Mouse (Mus musculus) thymus, postnatal 10 days (tissue): ENCODE measurements at regions not wholly inside any gene's neighbourhood (a gene's known extent, or its start where the extent isn't known, plus 50 kb on each side); places are given as distances from the start of the nearest gene placed in this dataset.
A peak's percentile ranks its signal among the peaks of the same experiment; 100 is the strongest.

Experiments
- DNase-seq, 2 experiments: peaks; one replicate each; pipeline ENCODE4 v3.0.0; 2021; ENCODE audit warnings: low spot score in 2 of 2

GRCm38 (mm10) chr2:103848923-103849700, 51.7 kb upstream of the Caprin1 start:
- peak in 1 of 2 experiments; percentile 58 for DNase-seq

DNA sequence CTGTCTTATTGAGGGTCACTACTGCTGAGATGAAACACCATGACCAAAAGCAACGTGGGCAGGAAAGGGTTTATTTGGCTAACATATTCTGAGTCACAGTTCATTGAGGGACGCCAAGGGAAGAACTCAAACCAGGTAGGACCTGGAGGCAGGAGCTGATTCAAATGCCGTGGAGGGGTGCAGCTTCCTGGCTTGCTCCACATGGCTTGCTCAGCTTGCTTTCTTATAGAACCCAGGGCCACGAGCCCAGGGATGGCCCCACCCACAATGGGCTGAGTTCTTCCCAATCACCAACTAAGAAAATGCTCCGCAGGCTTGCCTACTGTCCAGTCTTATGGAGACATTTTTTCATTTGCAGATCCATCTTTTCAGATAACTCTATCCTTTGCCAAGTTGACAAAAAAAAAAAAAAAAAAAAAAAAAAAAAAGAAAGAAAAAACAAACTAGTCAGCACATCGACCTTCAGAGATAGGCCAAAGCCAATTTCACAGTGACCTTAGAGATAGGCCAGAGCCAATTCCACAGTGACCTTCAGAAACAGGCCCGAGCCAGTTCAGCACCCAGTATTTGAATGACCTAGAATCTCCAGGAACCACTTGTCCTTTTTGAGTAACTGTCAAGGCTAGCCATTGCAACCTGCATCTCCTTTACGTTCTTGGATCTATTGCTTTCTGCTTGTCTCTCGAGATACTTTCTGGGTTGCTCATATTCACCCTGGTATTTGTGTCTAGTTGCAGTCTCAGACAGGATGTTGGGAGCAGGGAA, 52.5 kb upstream of the Caprin1 start:
- no peak for DNase-seq

DNA sequence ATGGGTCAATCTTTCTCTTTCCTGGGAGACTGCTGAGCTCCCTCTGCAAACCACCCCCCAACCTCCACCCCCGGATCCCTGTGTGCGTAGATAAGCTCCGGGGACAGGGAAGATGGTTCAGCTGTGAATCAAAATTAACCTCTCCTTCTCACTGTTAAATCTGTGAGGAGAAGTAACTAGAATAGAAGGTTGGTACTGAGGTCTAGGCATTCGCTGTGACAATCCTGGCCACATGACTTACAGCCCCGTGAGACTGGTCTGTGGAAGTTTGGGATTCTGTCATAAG, 53.0 kb upstream of the Caprin1 start:
- no peak for DNase-seq

DNA sequence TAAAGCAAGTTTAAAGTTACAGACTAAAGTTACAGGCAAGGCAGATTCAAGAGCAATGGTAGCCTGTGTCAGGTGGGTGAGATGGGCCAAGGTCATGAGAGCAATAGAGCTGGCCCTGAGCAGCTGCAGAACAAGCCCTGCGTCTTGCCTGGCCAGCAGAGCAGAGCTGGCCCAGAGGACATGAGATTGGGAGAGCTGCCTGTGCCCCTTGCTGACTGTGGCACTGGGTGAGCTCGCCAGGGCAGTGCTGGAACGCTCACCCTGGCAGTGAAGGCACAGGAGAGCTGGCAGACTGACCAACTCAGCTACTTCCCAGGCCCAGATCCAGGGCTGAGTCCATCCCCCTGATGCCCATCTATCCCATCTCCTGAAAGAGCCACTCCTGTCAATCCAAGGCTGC, 53.7 kb upstream of the Caprin1 start:
- no peak for DNase-seq

- no peak for DNase-seq
These were observed 63.8 kb upstream of the Caprin1 start for GRCm38 (mm10) chr2:103861226-103861625.

- DNase-seq, result no peak
These were observed 66.8 kb upstream of the Caprin1 start for GRCm38 (mm10) chr2:103864254-103864653.

GRCm38 (mm10) chr2:103865319-103866171, 68.1 kb upstream of the Caprin1 start:
- peak; percentile 19 to 56 for DNase-seq

DNA sequence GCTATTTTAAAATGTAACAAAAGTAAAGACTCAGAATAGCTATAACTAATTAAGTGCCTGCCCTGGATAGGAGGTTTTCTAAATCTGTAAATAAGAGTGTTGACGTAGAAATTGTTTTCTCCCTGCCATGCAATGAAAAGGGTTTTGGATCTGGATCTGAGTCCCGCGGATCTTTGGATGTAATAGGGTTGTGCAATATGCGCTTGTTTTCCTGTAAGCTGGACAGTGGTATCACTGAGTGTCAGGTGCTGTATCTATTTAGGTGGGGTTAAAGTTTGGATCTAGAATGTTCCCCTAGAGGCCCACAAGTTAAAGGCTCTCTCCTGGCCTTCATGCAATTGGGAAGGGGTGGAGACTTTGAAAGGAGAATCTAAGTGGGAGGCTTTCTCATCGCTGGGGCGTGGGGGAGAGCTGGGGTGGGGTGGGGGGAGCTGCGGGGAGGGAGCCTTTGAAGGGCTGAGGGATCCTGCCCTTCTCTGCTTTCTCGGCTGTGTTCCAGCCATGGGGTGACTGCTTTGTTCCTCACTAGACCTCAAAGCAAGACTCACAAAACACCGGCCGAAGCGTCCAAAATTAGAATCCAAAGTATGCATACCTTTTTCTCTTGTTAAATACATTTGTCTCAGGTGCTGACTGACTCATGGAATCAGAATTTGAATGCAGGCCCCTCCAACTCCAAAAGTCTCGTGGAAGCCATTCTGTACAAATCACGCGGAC, 70.0 kb upstream of the Caprin1 start:
- no peak for DNase-seq

- no peak for DNase-seq
These were observed 70.5 kb upstream of the Caprin1 start for GRCm38 (mm10) chr2:103867958-103868330.

- DNase-seq, result no peak
These were observed 71.2 kb upstream of the Caprin1 start for GRCm38 (mm10) chr2:103868655-103869054.

DNA sequence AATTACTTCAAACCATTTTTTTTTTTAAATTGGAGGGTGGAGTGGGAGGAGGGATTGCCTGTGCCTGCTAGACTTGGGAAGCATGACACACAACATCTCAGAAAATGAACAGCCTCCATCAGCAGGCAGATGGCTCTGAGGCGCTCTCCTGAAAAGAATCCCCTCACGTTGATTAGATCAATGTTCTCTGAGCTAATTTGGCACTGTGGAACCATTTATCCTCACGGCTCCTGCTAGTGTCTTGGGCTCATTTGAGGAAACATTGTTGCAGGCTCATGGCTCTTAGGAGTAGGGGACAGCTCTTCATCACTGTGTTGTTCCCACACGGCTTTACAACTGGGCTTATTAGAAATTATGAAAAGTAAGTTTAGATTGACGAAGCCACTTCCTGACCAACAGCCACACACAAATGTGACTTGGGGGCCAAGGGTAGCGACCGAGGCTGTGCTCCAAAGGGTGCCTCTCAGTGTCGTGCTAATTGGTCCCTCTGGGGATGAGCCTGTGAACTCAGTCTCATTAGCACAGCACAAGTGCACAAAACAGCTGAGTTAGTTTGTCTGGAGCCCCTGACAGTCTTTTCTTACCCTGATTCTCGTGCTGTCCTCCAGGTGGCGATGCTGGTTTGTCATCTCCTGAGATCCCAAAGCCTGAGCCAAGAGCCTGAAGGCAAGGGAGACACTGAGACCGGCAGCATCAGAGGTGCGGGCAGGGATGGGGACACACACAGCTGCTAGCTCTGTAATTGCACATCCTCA, 74.2 kb upstream of the Caprin1 start:
- peak; percentile 13 to 50 for DNase-seq

GRCm38 (mm10) chr2:103872277-103872636, 74.8 kb upstream of the Caprin1 start:
- DNase-seq, result no peak

DNA sequence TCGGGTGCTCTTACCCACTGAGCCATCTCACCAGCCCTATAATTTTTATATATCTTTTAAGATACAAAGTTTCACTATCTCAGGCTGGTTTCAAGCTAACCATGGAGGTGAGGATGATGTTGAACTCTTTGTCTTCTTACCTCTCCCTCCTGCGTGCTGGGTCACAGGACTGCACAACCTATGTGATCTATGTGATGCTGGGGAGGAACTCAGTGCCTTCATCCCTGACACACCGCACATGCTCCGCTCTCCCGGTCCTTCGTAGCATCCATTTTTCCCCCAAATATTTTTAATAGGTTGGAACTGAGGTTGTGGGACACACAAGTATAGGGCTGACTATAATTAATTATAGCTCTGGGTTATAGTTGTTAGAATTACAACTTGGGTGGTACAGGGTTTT, 75.9 kb upstream of the Caprin1 start:
- DNase-seq, result no peak

- no peak for DNase-seq
These were observed 77.0 kb upstream of the Caprin1 start for GRCm38 (mm10) chr2:103874466-103874865.

- DNase-seq, result no peak
These were observed 78.3 kb upstream of the Caprin1 start for GRCm38 (mm10) chr2:103875754-103876153.

- no peak for DNase-seq
These were observed 78.8 kb upstream of the Caprin1 start for GRCm38 (mm10) chr2:103876236-103876635.

DNA sequence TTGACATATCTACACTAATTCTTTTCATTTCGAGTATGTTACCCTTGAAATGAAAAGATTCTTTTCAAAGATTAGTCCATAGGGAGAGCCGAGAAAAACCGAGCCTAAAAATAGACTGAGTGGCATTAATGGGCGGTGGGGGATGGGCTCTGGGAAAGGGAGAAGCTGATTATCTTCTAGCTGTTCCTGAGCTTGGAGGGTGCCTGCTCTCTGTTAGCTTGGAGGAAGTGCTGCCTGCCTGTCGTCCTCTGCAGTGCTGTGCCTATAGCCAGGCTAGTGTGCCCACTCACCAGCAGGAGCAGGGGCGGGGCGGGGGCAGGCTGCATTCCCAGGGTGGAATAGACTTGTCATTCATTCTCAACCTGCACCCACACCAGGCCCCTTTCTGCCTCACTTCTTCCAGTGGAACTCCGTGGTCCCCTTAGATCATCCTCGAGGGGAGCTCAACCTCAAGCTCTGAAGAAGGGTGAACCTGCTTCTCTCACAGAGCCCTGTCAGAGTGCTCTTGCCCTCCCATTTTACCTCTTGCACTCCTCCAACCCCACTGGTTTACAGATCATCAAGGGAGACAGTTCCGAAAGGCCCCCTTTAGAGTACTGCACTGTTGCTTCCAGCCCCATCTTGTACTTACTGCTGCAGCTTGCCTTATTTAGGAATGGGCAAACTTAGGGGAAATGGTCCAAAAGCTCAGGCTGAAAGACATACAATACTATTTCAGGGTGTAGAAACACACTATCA, 76.6 kb upstream of the Lmo2 start:
- DNase-seq, result no peak

GRCm38 (mm10) chr2:103884926-103885325, 72.9 kb upstream of the Lmo2 start:
- no peak for DNase-seq

GRCm38 (mm10) chr2:103888023-103888422, 69.8 kb upstream of the Lmo2 start:
- no peak for DNase-seq

GRCm38 (mm10) chr2:103891240-103891767, 66.5 kb upstream of the Lmo2 start:
- DNase-seq, result no peak
